Comparison of ENCODE assay signal across 21 mouse cellular contexts in genomic region chr2:180743321-180743720, GRCm38 (mm10). TPM values are rescaled to one million over a fixed set of nuclear protein-coding genes. Genes with fewer than 3 reads are reported as not detected.
"Had no signal": no experiment of that assay in that cellular context is flagged by ENCODE, and none has a peak within 500 bp of the region (broad histone marks: within the 10 kb centered on the region; RNA-seq: fewer than 3 reads in every experiment).

No protein-coding gene starts in this region.

- H3K36me3 ChIP-seq: neural tube, embryonic 13.5 days; stomach, embryonic 15.5 days had no signal

- H3K4me3 ChIP-seq: neural tube, embryonic 13.5 days; stomach, embryonic 15.5 days had no signal

- H3K4me1 ChIP-seq: stomach, embryonic 15.5 days had no signal

- H3K9me3 ChIP-seq: neural tube, embryonic 13.5 days; stomach, embryonic 15.5 days had no signal

- H3K27ac ChIP-seq: neural tube, embryonic 13.5 days; stomach, embryonic 15.5 days; stomach, postnatal 0 days had no signal

- DNase-seq: retina, postnatal 1 day; right cerebral cortex, adult 18-20 months; right cerebral cortex, postnatal 14 days; right cerebral cortex, postnatal 25 days; right cerebral cortex, postnatal 4 days; spleen, adult 18-20 months; thymus, adult 18-20 months; thymus, adult 2 months; thymus, postnatal 14 days; thymus, postnatal 25 days; thymus, postnatal 36 days; thymus, postnatal 4 days had no signal

- H3K4me2 ChIP-seq: neural tube, embryonic 13.5 days; stomach, embryonic 15.5 days had no signal

- H3K9ac ChIP-seq: neural tube, embryonic 13.5 days; stomach, embryonic 15.5 days had no signal

RNA-seq across cellular contexts. Expression of gene Bhlhe23, which starts 33.4 kb away (rescaled TPM):
- total RNA-seq: neutrophil, adult 5-6 weeks had no signal
- polyA plus RNA-seq: small intestine, adult 2 months; spleen, adult 2 months; stomach, embryonic 14.5 days; stomach, embryonic 16.5 days; stomach, postnatal 0 days; urinary bladder, adult 2 months had no signal
